Mouse (Mus musculus) stomach, embryonic 14.5 days (tissue): Measurements from ENCODE around the gene Pxk. TPM values are rescaled to one million over a fixed set of nuclear protein-coding genes. Genes with fewer than 3 reads are reported as not detected.

ENCODE experiments used
- ATAC-seq: fragments of 200-750 bp; cut with Nextera tagmentation; 2 replicates; pipeline ENCODE4 v1.8.0; 2017; ENCODE audit warnings: low read depth, moderate TSS enrichment; ENCODE audit not compliant: insufficient number of reproducible peaks, insufficient read depth, low FRiP score
- H3K27ac ChIP-seq: fragments of 300-500 bp; sonication (generic); 2 replicates; pipeline ENCODE4 v1.5.1; 2014; ENCODE audit warnings: mild to moderate bottlenecking, low read length, moderate library complexity, mixed read lengths
- H3K27me3 ChIP-seq: fragments of 300-500 bp; sonication (generic); 2 replicates; pipeline ENCODE4 v1.6.1; 2014; ENCODE audit warnings: low read length, control low read depth, mixed read lengths; ENCODE audit not compliant: control insufficient read depth, insufficient read depth
- H3K36me3 ChIP-seq: fragments of 300-500 bp; sonication (generic); 2 replicates; pipeline ENCODE4 v1.6.1; 2014; ENCODE audit warnings: mild to moderate bottlenecking, control low read depth, low read length, moderate library complexity, mixed read lengths; ENCODE audit not compliant: control insufficient read depth, insufficient read depth
- H3K4me1 ChIP-seq: fragments of 300-500 bp; sonication (generic); 2 replicates; pipeline ENCODE4 v1.6.1; 2014; ENCODE audit warnings: low read length, control low read depth, mixed read lengths; ENCODE audit not compliant: control insufficient read depth, insufficient read depth
- H3K4me2 ChIP-seq: fragments of 300-500 bp; sonication (generic); replicated peaks from 2 replicates; pipeline ENCODE4 v1.6.1; 2014; ENCODE audit warnings: low read depth, low read length, control low read depth
- H3K4me3 ChIP-seq: fragments of 300-500 bp; sonication (generic); 2 replicates; pipeline ENCODE4 v1.5.1; 2014; ENCODE audit warnings: low read depth, low read length, control low read depth
- H3K9ac ChIP-seq: fragments of 300-500 bp; sonication (generic); replicated peaks from 2 replicates; pipeline ENCODE4 v1.6.1; 2014; ENCODE audit warnings: low read depth, mild to moderate bottlenecking, control low read depth, low read length, moderate library complexity, mixed read lengths
- H3K9me3 ChIP-seq: fragments of 300-500 bp; sonication (generic); 2 replicates; pipeline ENCODE4 v1.6.1; 2016; ENCODE audit warnings: low read depth, low read length, control low read depth; ENCODE audit not compliant: control insufficient read depth
- WGBS: fragments of 180-500 bp; shearing (Covaris S2); extraction: QIAGEN DNeasy Blood & Tissue Kit; methylation state at CpG from one replicate; pipeline ENCODE4 v1.1.7; 2014; 5-methylcytosine and 5-hydroxymethylcytosine counted together
- polyA plus RNA-seq: library from polyadenylated mRNA; unstranded; fragments of >200 nt; fragmentation: Nextera tagmentation; extraction: Ambion mirVana; gene quantifications from 2 replicates; pipeline ENCODE4 v1.2.1, GENCODE M21; 2014

Pxk gene
- polyA plus RNA-seq, 1 experiment from 2014 or later: 47.2 TPM

- WGBS: 87% methylated on average over 8 of the region's 8 CpGs
- ATAC-seq: no peak
- no peak overlapping the region for H3K4me2 ChIP-seq
- no peaks in the 10 kb centered on the region for H3K9me3 ChIP-seq
- H3K27ac ChIP-seq: no peak overlapping the region
- H3K9ac ChIP-seq: no peak overlapping the region
- no peaks in the 10 kb centered on the region for H3K36me3 ChIP-seq
- no peak overlapping the region for H3K4me3 ChIP-seq
- no peaks in the 10 kb centered on the region for H3K27me3 ChIP-seq
- no peaks in the 10 kb centered on the region for H3K4me1 ChIP-seq
Observed at GRCm38 (mm10) chr14:8112036-8112435, 14.0 kb downstream of the Pxk start.

- WGBS: 87% methylated on average over 2 of the region's 2 CpGs
- no peak overlapping the region for H3K4me2 ChIP-seq
- H3K27ac ChIP-seq: no peak overlapping the region
- H3K9ac ChIP-seq: no peak overlapping the region
- no peaks in the 10 kb centered on the region for H3K36me3 ChIP-seq
- ATAC-seq: no peak
- H3K4me3 ChIP-seq: no peak overlapping the region
- H3K4me1 ChIP-seq: no peaks in the 10 kb centered on the region
- no peaks in the 10 kb centered on the region for H3K27me3 ChIP-seq
- no peaks in the 10 kb centered on the region for H3K9me3 ChIP-seq
Observed at GRCm38 (mm10) chr14:8113616-8114015, 15.6 kb downstream of the Pxk start.

GRCm38 (mm10) chr14:8114306-8114705 lies 16.3 kb downstream of the Pxk start:
- 51% methylated on average over 3 of the region's 3 CpGs for WGBS
- Histone ChIP-seq H3K9ac (no peak overlapping the region), H3K27ac (no peak overlapping the region), H3K4me1 (no peaks in the 10 kb centered on the region), H3K4me2 (no peak overlapping the region), H3K4me3 (no peak overlapping the region), H3K36me3 (no peaks in the 10 kb centered on the region), H3K27me3 (no peaks in the 10 kb centered on the region), H3K9me3 (no peaks in the 10 kb centered on the region)
- no peak for ATAC-seq

DNA sequence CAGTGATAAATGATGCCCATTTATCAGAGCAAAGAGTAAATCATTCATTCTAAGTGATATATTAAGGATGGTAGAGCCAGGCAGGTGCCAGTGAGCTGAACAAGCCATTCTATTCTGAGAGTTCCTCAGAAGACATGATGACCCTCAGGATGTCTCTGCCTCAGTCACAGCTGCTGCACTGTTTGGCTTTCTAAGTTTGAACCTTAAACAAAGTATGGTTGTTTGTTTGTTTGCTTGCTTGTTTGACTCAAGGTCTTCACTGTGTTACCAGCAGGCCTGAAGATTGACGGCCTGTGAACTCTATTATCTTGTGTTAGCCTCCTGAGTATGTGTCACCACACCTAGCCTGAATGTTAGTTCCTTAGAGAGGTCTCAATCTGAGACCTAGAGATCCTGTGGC lies 16.7 kb downstream of the Pxk start:
- no peak for ATAC-seq
- no peak overlapping the region for H3K9ac ChIP-seq
- H3K9me3 ChIP-seq: no peaks in the 10 kb centered on the region
- H3K27me3 ChIP-seq: no peaks in the 10 kb centered on the region
- H3K4me1 ChIP-seq: no peaks in the 10 kb centered on the region
- no peak overlapping the region for H3K4me2 ChIP-seq
- no peak overlapping the region for H3K27ac ChIP-seq
- no peak overlapping the region for H3K4me3 ChIP-seq
- WGBS: 68% methylated on average over 1 of the region's 1 CpGs
- H3K36me3 ChIP-seq: no peaks in the 10 kb centered on the region

DNA sequence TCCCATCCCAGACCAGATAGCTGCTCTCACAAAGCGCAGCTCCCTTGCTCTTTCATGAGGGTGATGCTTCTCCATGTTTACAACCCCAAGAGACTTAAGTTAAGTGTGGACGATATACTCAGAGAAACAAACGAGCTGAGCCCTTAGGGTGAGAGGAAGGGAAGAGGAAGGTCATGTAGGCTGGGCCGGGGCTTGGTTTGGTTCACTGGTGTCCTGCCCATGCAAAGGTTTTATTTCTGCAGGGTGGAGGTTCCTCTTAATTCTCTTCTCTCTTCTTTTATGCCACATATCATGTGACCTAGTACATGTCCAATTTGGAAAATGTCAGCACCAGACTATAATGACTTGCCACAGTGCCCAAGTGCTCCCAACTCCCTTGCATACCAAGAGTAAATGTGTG lies 17.8 kb downstream of the Pxk start:
- WGBS: 75% methylated on average over 4 of the region's 4 CpGs
- no peak overlapping the region for H3K27ac ChIP-seq
- no peaks in the 10 kb centered on the region for H3K36me3 ChIP-seq
- no peak overlapping the region for H3K4me3 ChIP-seq
- no peak overlapping the region for H3K9ac ChIP-seq
- no peaks in the 10 kb centered on the region for H3K27me3 ChIP-seq
- no peak overlapping the region for H3K4me2 ChIP-seq
- no peaks in the 10 kb centered on the region for H3K4me1 ChIP-seq
- ATAC-seq: no peak
- no peaks in the 10 kb centered on the region for H3K9me3 ChIP-seq

- Histone ChIP-seq H3K9me3 (no peaks in the 10 kb centered on the region), H3K27me3 (no peaks in the 10 kb centered on the region), H3K4me1 (no peaks in the 10 kb centered on the region), H3K36me3 (no peaks in the 10 kb centered on the region), H3K9ac (no peak overlapping the region), H3K27ac (no peak overlapping the region), H3K4me2 (no peak overlapping the region), H3K4me3 (no peak overlapping the region)
- 76% methylated on average over 2 of the region's 2 CpGs for WGBS
- ATAC-seq: no peak
Observed at GRCm38 (mm10) chr14:8117371-8117770, 19.4 kb downstream of the Pxk start.

GRCm38 (mm10) chr14:8119454-8119853 lies 21.4 kb downstream of the Pxk start:
- no peak for ATAC-seq
- 86% methylated on average over 5 of the region's 5 CpGs for WGBS

DNA sequence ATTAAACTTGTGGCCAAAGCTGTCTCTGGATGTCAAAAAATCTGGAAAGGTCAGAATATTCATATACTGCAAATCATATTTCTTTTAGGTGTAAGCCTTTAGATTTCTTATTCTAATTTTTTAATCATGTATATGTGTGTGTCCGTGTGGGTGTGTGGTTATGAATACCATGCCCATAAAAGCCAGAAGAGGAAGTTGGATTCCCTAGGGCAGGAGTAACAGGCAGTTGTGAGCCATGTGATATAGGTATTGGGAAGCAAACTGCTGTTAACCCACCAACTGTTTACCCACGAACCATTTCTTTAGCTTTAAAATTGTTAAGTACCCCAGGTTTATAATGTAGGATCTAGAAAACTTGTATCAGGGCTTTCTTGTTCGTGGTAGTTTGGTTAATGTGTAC lies 21.9 kb downstream of the Pxk start:
- H3K36me3 ChIP-seq: peaks cover 4% of the 10 kb centered on the region; the same call in 1 of the 2 replicates
- WGBS: 85% methylated on average over 3 of the region's 3 CpGs
- no peak for ATAC-seq
- no peak overlapping the region for H3K4me3 ChIP-seq
- H3K4me1 ChIP-seq: no peaks in the 10 kb centered on the region; the same call in 1 of the 2 replicates
- H3K27me3 ChIP-seq: no peaks in the 10 kb centered on the region
- no peaks in the 10 kb centered on the region for H3K9me3 ChIP-seq
- no peak overlapping the region for H3K9ac ChIP-seq
- H3K4me2 ChIP-seq: no peak overlapping the region
- no peak overlapping the region for H3K27ac ChIP-seq

More at GRCm38 (mm10) chr14:8119454-8119853, 21.4 kb downstream of the Pxk start:
- no peaks in the 10 kb centered on the region; the same call in 1 of the 2 replicates for H3K4me1 ChIP-seq
- no peak overlapping the region for H3K4me3 ChIP-seq
- H3K27ac ChIP-seq: no peak overlapping the region
- no peaks in the 10 kb centered on the region for H3K9me3 ChIP-seq
- peaks cover 4% of the 10 kb centered on the region; the same call in 1 of the 2 replicates for H3K36me3 ChIP-seq
- H3K4me2 ChIP-seq: no peak overlapping the region
- no peaks in the 10 kb centered on the region for H3K27me3 ChIP-seq
- no peak overlapping the region for H3K9ac ChIP-seq

DNA sequence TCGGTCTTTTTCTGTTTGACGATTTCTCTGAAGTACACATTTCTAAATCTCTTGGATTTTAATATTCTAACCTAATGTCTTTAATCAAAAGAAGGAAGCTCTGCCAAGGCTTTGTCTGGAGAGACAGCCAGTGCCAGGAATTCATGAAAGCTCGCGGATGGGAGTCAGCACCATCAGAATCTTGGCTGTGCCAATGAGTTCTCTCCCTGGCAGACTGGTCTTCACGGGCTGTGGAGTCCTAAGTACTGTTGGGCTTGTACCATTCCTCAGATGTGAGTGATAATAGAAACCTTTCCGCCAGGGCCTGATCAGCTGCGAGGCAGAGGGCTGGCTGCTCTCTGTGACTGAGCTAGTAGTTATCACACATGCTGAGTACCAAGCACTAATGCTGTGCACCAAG lies 25.1 kb downstream of the Pxk start:
- 92% methylated on average over 7 of the region's 7 CpGs for WGBS
- Histone ChIP-seq H3K9me3 (no peaks in the 10 kb centered on the region), H3K9ac (no peak overlapping the region), H3K36me3 (peaks cover 6% of the 10 kb centered on the region; the same call in 1 of the 2 replicates), H3K4me2 (no peak overlapping the region), H3K27me3 (no peaks in the 10 kb centered on the region), H3K4me3 (no peak overlapping the region), H3K4me1 (no peaks in the 10 kb centered on the region; the same call in 1 of the 2 replicates), H3K27ac (no peak overlapping the region)
- ATAC-seq: no peak
